Mouse (Mus musculus): Measurements from ENCODE around the gene A930002H24Rik.
"Not testable (repeated sequence)": the region's sequence is repeated elsewhere in the genome, so short reads cannot be mapped to it uniquely, and the experiment has no call there.

The A930002H24Rik gene

DNA sequence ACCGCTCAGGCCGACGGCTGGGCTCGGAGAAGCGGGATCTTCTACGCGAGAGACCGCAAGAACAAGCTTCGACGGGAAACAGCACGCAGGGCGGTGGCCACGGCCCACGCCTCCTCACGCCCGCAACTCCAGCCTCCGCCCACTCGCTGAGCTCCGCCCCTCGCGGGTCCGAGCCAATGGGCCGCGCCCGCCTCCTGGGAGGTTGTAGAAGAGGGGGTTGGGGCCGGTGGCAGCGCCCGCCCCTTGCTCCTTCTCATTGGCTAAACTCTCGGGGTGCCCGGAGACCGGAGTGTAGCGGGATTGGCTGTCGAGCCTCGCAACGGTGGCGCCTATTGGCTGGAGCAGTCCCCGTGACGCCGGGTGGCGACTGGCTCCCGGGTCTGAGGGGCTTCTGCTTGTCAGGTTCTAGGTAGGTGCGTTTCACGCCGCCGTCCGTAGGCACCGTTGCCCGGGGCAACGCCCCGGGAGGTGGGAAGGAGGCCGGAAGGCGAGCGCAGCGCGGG is at the start of gene A930002H24Rik:
TSS of gene A930002H24Rik (minus strand) at position 145 of the 503 bp plus-strand sequence.
- DNase-seq (ENCODE audit: extremely low spot score, low read depth, low spot score) = peak; percentile 78

DNA sequence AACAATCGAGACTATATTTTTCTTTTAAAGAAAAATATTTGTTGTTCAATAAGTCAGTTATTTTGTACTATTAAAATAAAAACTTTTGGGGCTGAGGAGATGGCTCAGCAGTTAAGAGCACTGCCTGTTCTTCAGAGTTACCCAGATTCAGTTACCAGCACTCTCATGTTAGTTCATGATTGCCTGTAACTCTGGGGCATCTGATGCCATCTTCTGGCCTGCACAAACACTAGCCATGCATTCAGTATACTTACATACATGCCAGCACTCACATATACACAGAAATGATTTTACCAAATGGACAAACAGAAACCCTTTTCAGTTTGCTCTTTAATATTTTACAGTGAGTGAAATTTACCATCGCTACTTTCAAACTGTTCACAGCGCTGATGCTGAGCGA is 45.7 kb upstream of the A930002H24Rik start:
- DNase-seq (ENCODE audit: extremely low spot score, low read depth, low spot score) = no peak

DNA sequence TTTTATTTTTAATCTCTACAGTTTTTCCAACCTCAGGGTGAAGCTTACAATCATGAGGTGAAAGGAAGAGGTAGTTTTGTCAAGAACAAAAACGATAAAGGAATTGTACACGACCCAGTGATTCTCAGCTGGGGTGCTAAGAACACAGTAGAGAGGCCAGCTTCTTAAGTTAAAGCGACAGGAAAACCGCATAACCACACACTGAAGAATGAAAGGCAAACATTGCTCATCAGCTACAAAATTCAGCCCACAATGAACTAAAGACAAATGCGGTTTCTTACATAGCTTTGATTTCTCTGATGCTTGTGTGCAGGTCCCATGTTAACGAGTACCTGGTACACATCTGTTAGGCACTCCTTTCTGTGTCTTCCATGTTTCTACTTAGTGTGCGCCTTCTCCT is 33.5 kb upstream of the A930002H24Rik start:
- no peak for DNase-seq (ENCODE audit: extremely low spot score, low read depth, low spot score)

DNA sequence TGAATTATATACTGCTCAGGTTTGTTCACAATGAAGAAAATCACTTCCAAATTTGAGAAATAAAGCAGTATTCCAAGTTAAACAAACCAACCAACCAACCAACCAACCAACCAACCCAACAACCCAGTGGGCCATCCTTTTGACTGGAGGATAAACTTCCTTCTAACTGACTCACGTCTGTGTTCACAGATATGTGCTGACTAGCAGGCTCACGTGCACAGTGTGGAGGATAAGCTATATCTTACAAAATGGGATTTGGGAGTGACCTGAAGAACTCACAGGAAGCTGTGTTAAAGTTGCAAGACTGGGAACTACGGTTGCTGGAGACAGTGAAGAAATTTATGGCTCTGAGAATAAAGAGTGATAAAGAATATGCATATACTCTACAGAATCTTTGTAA is 32.2 kb upstream of the A930002H24Rik start:
- no peak for DNase-seq (ENCODE audit: extremely low spot score, low read depth, low spot score)

DNA sequence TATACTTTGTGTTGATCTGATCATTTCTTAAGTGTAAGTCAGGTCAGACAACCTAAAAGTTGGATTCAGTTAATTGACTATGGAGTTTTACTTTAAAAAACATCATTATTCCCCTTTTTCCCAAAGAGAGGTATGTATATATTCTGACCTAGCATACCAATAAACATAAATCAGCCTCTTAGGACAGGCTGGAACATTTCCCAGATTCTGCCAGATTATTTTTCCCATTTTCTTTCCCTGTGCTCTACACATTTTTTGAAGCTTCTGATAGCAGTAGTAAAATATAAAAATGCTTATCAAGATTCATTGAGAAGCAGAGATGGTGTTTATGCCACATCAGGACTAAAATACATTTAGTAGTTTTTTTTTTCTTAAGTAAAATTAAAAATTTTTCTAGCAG is 27.0 kb upstream of the A930002H24Rik start:
- DNase-seq (ENCODE audit: extremely low spot score, low read depth, low spot score) = no peak

DNA sequence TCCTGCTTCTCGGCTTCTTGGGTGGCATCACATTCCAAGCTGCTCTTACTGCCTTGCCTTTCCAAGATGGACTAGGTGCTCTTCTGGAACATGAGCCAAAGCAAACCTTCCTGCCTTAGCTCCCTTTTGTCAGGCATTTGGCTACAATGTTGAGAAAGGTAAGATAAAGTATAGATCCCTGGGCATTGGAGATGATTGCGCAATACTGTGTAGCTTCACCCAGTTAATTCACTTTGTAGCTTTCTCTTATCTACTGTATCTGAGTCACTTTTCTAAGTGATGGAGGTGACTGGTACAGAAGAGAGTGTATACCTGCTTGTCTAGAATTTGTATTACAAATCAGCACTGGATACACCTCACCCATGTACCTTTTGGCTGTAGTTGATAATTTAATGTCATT is 23.4 kb upstream of the A930002H24Rik start:
- DNase-seq (ENCODE audit: extremely low spot score, low read depth, low spot score) = no peak

DNA sequence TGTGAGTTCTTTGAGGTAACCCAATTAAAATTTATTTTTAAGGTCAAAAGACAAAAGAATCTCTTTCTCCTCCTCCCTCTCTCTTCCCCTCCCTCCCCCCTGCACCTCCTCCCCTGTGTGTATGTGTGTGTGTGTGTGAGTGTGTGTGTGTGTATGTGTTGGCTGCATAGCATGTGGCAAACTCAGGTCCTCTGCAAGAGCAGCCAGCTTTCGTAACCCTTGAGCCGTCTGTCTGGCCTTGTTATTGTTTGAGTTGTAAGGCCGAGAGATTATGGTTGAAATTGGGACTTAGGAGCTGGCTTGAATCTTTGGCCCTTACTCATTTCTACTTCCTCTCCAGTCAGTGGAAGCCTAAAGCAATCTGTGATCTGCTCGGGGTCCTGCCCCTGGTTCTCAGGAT is 16.4 kb upstream of the A930002H24Rik start:
- no peak for DNase-seq (ENCODE audit: extremely low spot score, low read depth, low spot score)

DNA sequence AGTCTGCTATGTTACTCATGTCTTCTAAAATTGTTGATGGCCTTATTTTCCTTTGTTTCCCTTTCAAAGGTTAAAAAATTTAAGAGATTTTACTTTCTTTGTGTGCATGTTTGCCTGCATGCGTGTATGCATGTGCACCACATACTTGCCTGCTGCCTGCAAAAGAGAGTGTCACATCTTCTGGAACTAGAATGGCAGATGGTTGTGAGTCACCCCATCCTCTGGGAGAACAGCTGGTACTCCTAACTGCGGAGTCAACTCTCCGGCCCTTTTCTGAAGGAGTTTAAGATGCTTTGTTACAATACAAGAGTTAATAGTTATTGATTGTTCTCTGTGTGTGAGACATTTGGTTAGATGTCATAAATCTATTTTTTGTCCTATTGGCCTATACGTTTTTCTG is 15.3 kb upstream of the A930002H24Rik start:
- DNase-seq (ENCODE audit: extremely low spot score, low read depth, low spot score) = no peak

DNA sequence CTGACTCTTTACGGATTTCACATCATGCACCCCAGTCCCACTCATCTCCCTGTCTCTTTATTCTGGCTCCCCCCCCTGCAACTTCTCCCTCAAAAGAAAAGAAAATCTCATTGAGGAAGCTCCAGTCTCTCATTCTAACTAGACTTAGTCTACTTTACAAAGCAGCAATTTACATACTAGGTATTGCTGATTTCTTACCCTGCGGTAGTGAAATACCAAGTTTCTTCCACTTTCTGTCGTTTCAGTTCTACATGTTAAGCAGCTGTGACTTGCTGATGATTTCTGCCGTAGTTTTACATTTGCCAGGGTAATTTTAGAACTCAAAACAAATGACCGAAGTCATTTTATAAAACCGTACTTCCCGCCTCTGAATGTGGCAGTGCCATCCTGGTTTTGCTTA is 8.2 kb upstream of the A930002H24Rik start:
- DNase-seq (ENCODE audit: extremely low spot score, low read depth, low spot score) = no peak

DNA sequence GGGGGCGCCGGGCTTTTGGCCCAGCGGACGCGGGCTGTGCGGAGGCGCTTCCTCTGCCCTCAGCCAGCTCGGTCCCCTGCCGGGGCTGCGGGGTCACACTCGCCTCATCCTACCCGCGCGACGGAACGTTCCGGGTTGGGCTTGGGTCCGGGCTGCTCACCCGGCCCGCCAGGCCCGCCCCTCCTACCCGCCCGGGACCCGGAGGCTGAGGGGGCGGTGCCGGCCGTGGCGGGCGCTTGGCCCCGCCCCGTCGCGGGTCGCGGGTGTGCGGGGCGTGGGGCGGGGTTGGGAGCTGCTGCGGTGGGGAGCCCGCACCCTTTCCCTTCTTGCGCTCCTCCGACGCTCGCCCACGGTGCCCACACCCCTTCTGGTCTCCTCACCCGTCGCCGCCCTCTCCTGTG is 580 bp upstream of the A930002H24Rik start:
- no peak for DNase-seq (ENCODE audit: extremely low spot score, low read depth, low spot score)

DNA sequence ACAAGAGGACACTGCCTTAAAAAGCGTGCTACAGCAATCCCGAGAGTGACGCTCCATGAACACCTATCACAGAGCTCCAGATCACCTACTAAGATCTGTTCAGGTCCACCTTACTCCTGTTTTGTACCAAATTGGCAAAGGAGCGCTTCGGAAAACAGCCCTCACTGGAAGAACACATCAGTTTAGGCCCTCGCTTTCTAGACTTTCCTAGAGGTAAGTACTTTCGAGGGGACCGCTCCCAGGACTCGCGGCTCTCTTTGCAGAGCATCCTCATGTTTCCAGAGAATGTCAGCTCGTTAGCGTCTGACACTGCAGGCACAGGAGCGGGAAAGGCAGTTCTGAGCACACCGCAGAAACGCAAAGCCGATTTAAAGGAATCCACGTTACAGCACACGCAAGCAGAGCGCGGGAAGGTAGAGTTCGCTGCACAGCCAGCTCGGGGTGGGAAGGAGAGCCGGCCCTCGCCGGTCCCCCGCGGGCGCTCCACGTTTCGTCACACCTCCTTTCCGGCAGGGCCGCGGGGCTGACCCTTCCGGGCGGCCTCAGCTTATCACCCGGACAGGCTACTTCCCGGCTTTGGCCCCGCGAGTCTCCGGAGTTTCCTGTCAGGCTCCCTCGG is 470 bp downstream of the A930002H24Rik start, which contains the start of gene Fer:
TSS of gene Fer (plus strand) at position 51 of the 619 bp plus-strand sequence.
- DNase-seq (ENCODE audit: extremely low spot score, low read depth, low spot score) = no peak

DNA sequence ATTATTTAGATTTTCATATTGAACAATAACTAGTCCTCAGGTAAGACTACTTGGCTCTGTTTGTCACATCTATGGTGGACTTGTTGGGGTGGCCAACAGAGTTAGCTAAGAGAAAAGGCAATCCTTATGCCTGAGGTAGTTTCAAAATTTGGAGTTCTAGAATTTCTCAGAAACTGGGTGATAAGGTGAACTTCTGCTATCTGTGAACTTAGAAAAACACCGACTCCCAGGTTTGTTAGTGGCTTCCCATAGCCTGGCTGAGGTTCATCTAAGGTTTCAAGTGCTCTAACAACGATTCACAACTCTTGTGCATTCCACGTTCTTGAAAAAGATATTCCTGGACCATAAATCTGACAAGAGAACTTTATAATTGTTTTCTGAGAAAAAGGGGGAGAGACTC is 1.2 kb downstream of the A930002H24Rik start:
- DNase-seq (ENCODE audit: extremely low spot score, low read depth, low spot score) = no peak

DNA sequence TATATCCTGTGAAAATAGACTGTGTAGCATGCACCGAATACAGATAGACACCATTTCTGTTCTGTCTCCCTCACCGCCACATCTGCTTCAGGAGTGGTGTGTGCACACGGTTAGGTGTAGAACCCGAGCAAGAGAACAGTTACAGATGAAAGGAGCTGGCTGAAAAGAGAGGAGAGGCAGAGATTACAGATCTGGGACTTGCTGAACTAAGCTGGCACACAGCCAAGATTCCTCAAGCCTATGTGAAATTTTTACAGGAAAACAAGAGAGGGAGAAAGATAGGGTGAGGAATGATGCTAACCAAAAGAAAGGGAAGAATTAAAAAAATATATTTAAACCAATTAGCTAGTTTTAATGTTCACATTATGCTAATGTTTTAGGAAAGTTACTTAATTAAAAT is 2.6 kb downstream of the A930002H24Rik start:
- no peak for DNase-seq (ENCODE audit: extremely low spot score, low read depth, low spot score)

DNA sequence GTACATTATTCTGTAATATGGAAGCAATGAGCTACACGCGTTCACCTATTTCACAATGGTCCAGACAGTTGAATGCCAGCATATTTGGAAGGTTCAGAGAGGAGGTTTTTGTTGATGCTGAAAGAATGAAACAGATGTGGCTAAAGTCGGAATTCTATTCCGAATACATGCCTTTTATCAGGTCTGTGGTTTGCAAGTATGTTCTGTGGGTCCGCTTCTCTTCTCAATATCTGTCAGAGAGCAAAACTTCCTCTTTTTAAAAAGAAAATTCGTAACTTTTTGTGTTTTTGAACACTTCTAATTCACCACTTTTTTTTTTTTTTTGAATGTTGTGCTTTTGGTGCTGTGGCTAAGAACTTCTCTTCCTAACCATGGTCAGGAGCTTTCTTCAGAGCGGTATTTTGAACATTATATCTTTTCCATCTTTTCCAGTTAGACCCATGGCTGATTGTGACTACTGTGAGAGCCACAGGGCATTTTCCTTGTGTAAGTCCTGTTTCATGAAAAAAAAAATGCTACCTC is 6.5 kb downstream of the A930002H24Rik start:
- DNase-seq (ENCODE audit: extremely low spot score, low read depth, low spot score) = no peak

DNA sequence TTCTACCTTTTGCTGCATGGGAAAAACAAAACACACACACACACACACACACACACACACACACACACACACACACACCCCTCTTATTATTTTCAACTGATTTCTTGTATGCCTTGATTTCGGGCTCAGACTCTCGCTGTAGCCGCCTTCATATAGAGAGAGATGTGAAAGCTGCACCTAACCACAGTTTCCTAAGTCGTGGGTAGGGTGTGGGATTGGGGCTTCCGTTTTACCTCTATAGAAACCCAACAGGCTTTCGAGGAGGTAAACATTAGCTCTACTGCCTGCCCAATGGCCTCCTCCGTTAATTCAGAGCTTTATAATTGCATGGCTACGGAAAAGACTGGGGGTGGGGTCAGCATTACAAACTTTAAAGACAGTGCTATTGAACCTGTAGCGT is 13.6 kb downstream of the A930002H24Rik start:
- no peak for DNase-seq (ENCODE audit: extremely low spot score, low read depth, low spot score)

DNA sequence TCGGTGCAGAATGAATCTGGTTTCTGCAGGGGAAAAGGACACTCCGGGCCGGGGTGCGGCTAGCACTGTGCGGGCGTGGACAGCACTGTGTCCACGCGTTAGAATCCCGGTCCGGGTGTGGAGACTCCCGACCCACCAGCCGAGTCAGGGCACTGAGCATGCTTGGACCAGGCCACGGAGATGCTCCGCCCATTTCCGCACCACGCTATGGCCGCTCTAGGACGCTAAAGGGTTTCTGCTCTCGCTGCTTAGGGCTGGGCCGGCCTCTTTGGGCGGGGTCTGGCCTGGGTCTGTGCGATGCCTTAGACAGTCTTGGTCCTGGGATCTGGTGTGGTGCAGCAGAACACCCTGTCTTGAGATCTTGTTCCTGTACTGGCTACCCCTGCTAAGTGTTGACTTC is 14.0 kb downstream of the A930002H24Rik start:
- DNase-seq (ENCODE audit: extremely low spot score, low read depth, low spot score) = peak; percentile 35

DNA sequence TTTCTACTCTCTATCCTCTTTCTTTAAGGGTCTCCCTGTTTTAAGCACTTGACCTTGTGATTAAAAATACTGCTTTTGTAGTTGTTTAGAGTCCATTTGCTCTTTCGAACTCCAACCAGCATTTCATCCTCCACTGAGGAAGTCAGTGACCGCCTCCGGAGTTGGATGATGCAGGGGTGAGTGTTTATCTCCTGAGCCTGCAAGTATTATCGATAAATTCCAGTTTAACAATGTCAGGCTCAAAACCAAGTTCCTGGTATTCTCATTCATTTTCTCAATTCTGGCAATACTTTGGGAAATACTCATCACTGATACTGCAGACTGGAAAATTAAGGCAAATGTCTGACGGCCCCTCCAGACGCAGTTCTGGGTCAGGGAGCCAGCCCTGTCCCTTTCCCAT is 14.4 kb downstream of the A930002H24Rik start:
- DNase-seq (ENCODE audit: extremely low spot score, low read depth, low spot score) = no peak

DNA sequence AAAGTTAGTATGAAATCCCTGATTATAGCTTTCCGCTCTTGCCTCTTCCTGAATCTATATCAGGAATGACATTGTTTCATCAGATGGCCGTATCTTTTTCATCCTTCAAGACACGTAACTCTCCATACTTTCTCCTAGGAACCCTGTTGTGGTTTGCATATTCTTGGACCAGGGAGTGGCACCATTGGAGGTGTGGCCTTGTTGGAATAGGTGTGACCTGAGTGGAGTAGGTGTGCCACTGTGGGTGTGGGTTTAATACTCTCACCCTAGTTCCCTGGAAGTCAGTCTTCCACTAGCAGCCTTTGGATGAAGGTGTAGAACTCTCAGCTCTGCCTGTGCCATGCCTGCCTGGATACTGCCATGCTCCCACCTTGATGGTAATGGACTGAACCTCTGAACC is 17.8 kb downstream of the A930002H24Rik start:
- DNase-seq (ENCODE audit: extremely low spot score, low read depth, low spot score) = not testable (repeated sequence)

DNA sequence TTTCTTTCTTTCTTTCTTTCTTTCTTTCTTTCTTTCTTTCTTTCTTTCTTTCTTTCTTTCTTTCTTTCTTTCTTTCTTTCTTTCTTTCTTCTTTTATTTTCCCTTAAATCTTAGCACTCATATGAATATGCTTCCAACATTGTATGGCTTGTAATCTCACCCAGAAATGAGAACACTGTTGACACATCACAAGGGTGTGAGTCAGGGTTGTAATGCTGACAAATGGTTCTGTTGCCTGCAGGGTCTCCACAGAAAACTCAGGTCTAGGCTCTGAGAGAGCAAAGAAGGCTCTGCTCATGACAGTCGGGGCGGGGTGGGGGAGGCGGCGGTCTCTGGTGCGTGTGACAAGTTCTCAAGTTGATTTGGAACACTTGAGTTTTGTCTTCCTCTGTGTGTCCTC is 18.7 kb downstream of the A930002H24Rik start:
- DNase-seq (ENCODE audit: extremely low spot score, low read depth, low spot score) = no peak

DNA sequence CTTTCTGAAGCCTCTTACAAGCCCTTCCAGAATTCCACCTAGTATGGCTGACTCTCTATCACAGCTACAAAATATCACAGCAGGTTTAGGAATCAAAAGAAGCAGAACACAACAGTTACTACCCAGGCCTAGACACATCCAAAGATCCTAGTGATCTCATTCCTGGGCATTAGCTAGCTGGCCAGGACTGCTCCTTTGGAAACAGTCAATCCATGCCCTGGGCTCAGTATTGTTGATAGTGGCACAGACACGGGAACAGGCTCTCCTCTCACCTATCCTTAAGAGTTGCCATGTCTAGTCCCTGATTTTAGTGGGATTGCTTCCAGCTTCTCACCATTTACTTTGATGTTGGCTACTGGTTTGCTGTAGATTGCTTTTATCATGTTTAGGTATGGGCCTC is 21.4 kb downstream of the A930002H24Rik start:
- DNase-seq (ENCODE audit: extremely low spot score, low read depth, low spot score) = no peak

DNA sequence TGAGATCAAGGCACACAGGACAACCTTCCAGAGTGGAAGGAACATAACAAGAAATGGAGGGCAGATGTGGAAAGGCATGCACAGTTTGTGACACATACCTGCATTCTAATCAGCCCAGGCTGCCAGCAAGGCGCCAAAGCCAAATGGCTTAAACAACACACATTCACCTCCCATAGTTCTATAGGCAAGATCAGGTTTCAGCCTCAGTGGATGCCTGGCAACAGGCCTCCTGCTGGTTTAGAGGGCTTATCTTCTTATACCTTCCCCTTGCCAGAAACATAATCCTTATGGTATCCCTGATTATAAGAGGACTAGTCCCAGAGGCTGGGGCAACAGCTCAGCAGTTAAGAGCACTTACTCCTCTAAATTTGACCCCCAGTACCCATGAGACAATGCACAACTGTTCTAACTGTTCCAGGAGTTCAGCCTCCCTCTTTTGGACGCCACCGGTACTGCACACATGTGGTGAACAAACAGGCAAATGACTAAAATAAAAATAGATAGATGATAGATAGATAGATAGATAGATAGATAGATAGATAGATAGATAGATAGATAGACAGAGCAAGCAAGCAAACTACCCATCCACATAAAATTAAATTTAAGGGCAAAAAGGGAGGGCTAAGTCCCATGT is 23.8 kb downstream of the A930002H24Rik start:
- no peak for DNase-seq (ENCODE audit: extremely low spot score, low read depth, low spot score)

DNA sequence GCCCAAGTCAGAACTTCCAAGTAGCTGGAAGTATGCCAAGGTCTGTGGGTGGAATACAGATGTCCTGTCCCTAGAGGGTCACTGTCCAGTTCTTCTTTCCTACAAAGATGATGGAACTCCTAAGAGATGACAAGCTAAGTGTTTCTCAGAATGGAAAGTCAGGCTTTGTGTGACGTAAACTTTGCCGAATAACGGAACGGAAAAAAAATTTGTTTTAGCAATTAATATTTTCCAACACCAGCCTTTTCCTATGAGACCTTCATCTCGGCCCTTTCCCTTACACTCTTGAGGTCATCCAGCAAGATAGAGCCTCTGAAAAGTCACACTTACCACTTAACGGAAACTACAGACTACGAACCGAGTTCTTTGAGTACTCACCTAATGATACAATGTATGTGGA is 25.4 kb downstream of the A930002H24Rik start:
- no peak for DNase-seq (ENCODE audit: extremely low spot score, low read depth, low spot score)

Data from hindlimb bud, embryonic 11.5 days (tissue).